Mouse (Mus musculus): ENCODE data around the gene Hist1h4b. TPM values are rescaled to one million over a fixed set of nuclear protein-coding genes. Genes with fewer than 3 reads are reported as not detected.
A peak's percentile ranks its signal among the peaks of the same experiment; 100 is the strongest.
"Not testable (repeated sequence)": the region's sequence is repeated elsewhere in the genome, so short reads cannot be mapped to it uniquely, and the experiment has no call there.

The Hist1h4b gene
- polyA plus RNA-seq, 1 experiment, result 5.5 TPM

- Histone ChIP-seq H3K4me2 (ENCODE audit: low read depth) (peak overlapping the region; percentile 94), H3ac (ENCODE audit: control insufficient read depth, insufficient read length) (no peak overlapping the region), H3K36me3 (ENCODE audit: control insufficient read depth, insufficient read depth) (no peaks in the 10 kb centered on the region), H3K79me2 (ENCODE audit: control insufficient read depth, insufficient read depth) (no peaks in the 10 kb centered on the region), H3K4me3 (no peak overlapping the region), H3K27me3 (ENCODE audit: control insufficient read depth, insufficient read depth, insufficient read length) (no peaks in the 10 kb centered on the region)
- TF ChIP-seq CEBPB (IDR thresholded peaks at IDR 0.05; ENCODE audit: insufficient read depth, poor library complexity, severe bottlenecking) (no peak), TCF3 (IDR thresholded peaks at IDR 0.05; ENCODE audit: insufficient read length, low read depth) (no peak), REST (IDR thresholded peaks at IDR 0.05; ENCODE audit: insufficient read depth, insufficient read length) (no peak), POLR2A (IDR thresholded peaks at IDR 0.05; ENCODE audit: insufficient read length, low read depth) (no peak), MYOD1 (IDR thresholded peaks at IDR 0.05; ENCODE audit: control insufficient read depth in 1 of 3, insufficient read length in 2 of 3, low read depth in 2 of 3) (no peak), TCF12 (IDR thresholded peaks at IDR 0.05; ENCODE audit: insufficient read depth, poor library complexity, severe bottlenecking) (no peak), POLR2AphosphoS2 (IDR thresholded peaks at IDR 0.05; ENCODE audit: insufficient read length, low read depth) (no peak), SRF (IDR thresholded peaks at IDR 0.05; ENCODE audit: control insufficient read depth, insufficient read length, low read depth) (no peak), USF1 (IDR thresholded peaks at IDR 0.05; ENCODE audit: low read depth) (no peak), MYOG (IDR thresholded peaks at IDR 0.05; ENCODE audit: control insufficient read depth in 1 of 3, insufficient read depth in 1 of 3, insufficient read length in 2 of 3, low read depth in 2 of 3) (no peak), E2F4 (IDR thresholded peaks at IDR 0.05; ENCODE audit: insufficient read depth) (no peak), MAX (IDR thresholded peaks at IDR 0.05; ENCODE audit: low read depth) (no peak)
Measured at GRCm38 (mm10) chr13:23747892-23748288, 8.9 kb upstream of the Hist1h4b start.

GRCm38 (mm10) chr13:23749563-23750121 is 7.2 kb upstream of the Hist1h4b start:
- TF ChIP-seq TCF12 (IDR thresholded peaks at IDR 0.05; ENCODE audit: insufficient read depth, poor library complexity, severe bottlenecking) (no peak), CEBPB (IDR thresholded peaks at IDR 0.05; ENCODE audit: insufficient read depth, poor library complexity, severe bottlenecking) (no peak), MYOD1 (IDR thresholded peaks at IDR 0.05; ENCODE audit: control insufficient read depth in 1 of 3, insufficient read length in 2 of 3, low read depth in 2 of 3) (no peak), USF1 (IDR thresholded peaks at IDR 0.05; ENCODE audit: low read depth) (no peak), POLR2AphosphoS2 (IDR thresholded peaks at IDR 0.05; ENCODE audit: insufficient read length, low read depth) (no peak), E2F4 (IDR thresholded peaks at IDR 0.05; ENCODE audit: insufficient read depth) (no peak), MAX (IDR thresholded peaks at IDR 0.05; ENCODE audit: low read depth) (no peak), SRF (IDR thresholded peaks at IDR 0.05; ENCODE audit: control insufficient read depth, insufficient read length, low read depth) (no peak), MYOG (IDR thresholded peaks at IDR 0.05; ENCODE audit: control insufficient read depth in 1 of 3, insufficient read depth in 1 of 3, insufficient read length in 2 of 3, low read depth in 2 of 3) (no peak), TCF3 (IDR thresholded peaks at IDR 0.05; ENCODE audit: insufficient read length, low read depth) (no peak), REST (IDR thresholded peaks at IDR 0.05; ENCODE audit: insufficient read depth, insufficient read length) (no peak), POLR2A (IDR thresholded peaks at IDR 0.05; ENCODE audit: insufficient read length, low read depth) (no peak)
- Histone ChIP-seq H3K4me3 (no peak overlapping the region), H3K4me2 (ENCODE audit: low read depth) (no peak overlapping the region)

DNA sequence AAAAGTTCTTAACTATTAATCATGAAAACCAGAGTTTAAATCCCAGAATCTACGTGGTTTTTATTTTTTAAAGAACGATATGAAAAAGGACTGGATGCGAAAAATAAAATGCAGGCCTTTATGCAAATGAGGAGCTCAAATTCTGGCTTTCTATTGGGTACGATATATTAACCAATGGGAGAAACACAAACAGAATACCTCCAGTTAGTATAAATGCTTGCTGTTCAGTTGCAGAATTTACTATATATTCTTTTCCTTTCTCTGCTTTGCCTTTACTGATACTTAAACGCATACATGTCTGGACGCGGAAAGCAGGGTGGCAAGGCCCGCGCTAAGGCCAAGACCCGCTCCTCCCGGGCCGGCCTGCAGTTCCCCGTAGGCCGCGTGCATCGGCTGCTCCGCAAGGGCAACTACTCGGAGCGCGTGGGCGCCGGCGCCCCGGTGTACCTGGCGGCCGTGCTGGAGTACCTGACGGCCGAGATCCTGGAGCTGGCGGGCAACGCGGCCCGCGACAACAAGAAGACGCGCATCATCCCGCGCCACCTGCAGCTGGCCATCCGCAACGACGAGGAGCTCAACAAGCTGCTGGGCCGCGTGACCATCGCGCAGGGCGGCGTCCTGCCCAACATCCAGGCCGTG is 5.9 kb upstream of the Hist1h4b start, which contains the start of gene Hist1h2ab:
Gene Hist1h2ab, plus strand, starts transcription at position 288 of the 639 bp plus-strand sequence.
- not testable (repeated sequence) for H3ac ChIP-seq (ENCODE audit: control insufficient read depth, insufficient read length); H3K36me3 ChIP-seq (ENCODE audit: control insufficient read depth, insufficient read depth); H3K27me3 ChIP-seq (ENCODE audit: control insufficient read depth, insufficient read depth, insufficient read length); H3K79me2 ChIP-seq (ENCODE audit: control insufficient read depth, insufficient read depth)
- Histone ChIP-seq H3K4me3 (peak within 1 kb of the TSS; percentile 15), H3K4me2 (ENCODE audit: low read depth) (peak within 1 kb of the TSS; percentile 76)
- TF ChIP-seq POLR2A (IDR thresholded peaks at IDR 0.05; ENCODE audit: insufficient read length, low read depth) (peak; percentile 81), POLR2AphosphoS2 (IDR thresholded peaks at IDR 0.05; ENCODE audit: insufficient read length, low read depth) (peak; percentile 95)

More at GRCm38 (mm10) chr13:23749563-23750121, 7.2 kb upstream of the Hist1h4b start:
- H3K36me3 ChIP-seq (ENCODE audit: control insufficient read depth, insufficient read depth), result no peaks in the 10 kb centered on the region
- no peaks in the 10 kb centered on the region for H3K27me3 ChIP-seq (ENCODE audit: control insufficient read depth, insufficient read depth, insufficient read length)
- H3K79me2 ChIP-seq (ENCODE audit: control insufficient read depth, insufficient read depth), result no peaks in the 10 kb centered on the region
- no peak overlapping the region for H3ac ChIP-seq (ENCODE audit: control insufficient read depth, insufficient read length)

GRCm38 (mm10) chr13:23751478-23751956 is 5.3 kb upstream of the Hist1h4b start:
- Histone ChIP-seq H3K4me2 (ENCODE audit: low read depth) (peak overlapping the region; percentile 76), H3K79me2 (ENCODE audit: control insufficient read depth, insufficient read depth) (no peaks in the 10 kb centered on the region), H3K36me3 (ENCODE audit: control insufficient read depth, insufficient read depth) (no peaks in the 10 kb centered on the region), H3ac (ENCODE audit: control insufficient read depth, insufficient read length) (no peak overlapping the region), H3K4me3 (peak overlapping the region; percentile 15), H3K27me3 (ENCODE audit: control insufficient read depth, insufficient read depth, insufficient read length) (no peaks in the 10 kb centered on the region)
- TF ChIP-seq TCF3 (IDR thresholded peaks at IDR 0.05; ENCODE audit: insufficient read length, low read depth), result no peak
- TF ChIP-seq E2F4 (IDR thresholded peaks at IDR 0.05; ENCODE audit: insufficient read depth), result no peak
- TF ChIP-seq CEBPB (IDR thresholded peaks at IDR 0.05; ENCODE audit: insufficient read depth, poor library complexity, severe bottlenecking), result no peak
- peak; percentile 17 for TF ChIP-seq POLR2A (IDR thresholded peaks at IDR 0.05; ENCODE audit: insufficient read length, low read depth)

Measured in myocyte (in vitro differentiated cells).